Mouse (Mus musculus) liver, postnatal 0 days (tissue): ENCODE results near the gene Hap1. TPM values are rescaled to one million over a fixed set of nuclear protein-coding genes. Genes with fewer than 3 reads are reported as not detected.
A peak's percentile ranks its signal among the peaks of the same experiment; 100 is the strongest.
"Not testable (repeated sequence)": the region's sequence is repeated elsewhere in the genome, so short reads cannot be mapped to it uniquely, and the experiment has no call there.

ENCODE experiments used
- ATAC-seq: fragments of 200-750 bp; cut with Nextera tagmentation; 2 replicates; pipeline ENCODE4 v1.8.0; 2017; ENCODE audit warnings: mild to moderate bottlenecking, moderate library complexity
- DNase-seq: peaks from one replicate; pipeline ENCODE4 v3.0.0-alpha.2; 2016
- H3K27ac ChIP-seq: fragments of 300-500 bp; sonication (generic); 2 replicates; pipeline ENCODE4 v1.5.1; 2014; ENCODE audit warnings: antibody characterized with exemption, moderate library complexity, mild to moderate bottlenecking, low read depth
- H3K27me3 ChIP-seq: fragments of 300-500 bp; sonication (generic); 2 replicates; pipeline ENCODE4 v1.6.1; 2014; ENCODE audit warnings: low read length, control low read depth, mixed read lengths; ENCODE audit not compliant: insufficient read depth
- H3K36me3 ChIP-seq: fragments of 300-500 bp; sonication (generic); replicated peaks from 2 replicates; pipeline ENCODE4 v1.6.1; 2014; ENCODE audit warnings: mild to moderate bottlenecking, control low read depth, low read length, moderate library complexity, mixed read lengths; ENCODE audit not compliant: insufficient read depth
- H3K4me1 ChIP-seq: fragments of 300-500 bp; sonication (generic); 2 replicates; pipeline ENCODE4 v1.6.1; 2014; ENCODE audit warnings: antibody characterized with exemption, mild to moderate bottlenecking, control low read depth; ENCODE audit not compliant: insufficient read depth
- H3K4me2 ChIP-seq: fragments of 300-500 bp; sonication (generic); 2 replicates; pipeline ENCODE4 v1.6.1; 2014; ENCODE audit warnings: low read depth, mild to moderate bottlenecking, low read length, moderate library complexity, mixed read lengths
- H3K4me3 ChIP-seq: fragments of 300-500 bp; sonication (generic); 2 replicates; pipeline ENCODE4 v1.5.1; 2014; ENCODE audit warnings: low read depth, low read length
- H3K9ac ChIP-seq: fragments of 300-500 bp; sonication (generic); replicated peaks from 2 replicates; pipeline ENCODE4 v1.6.1; 2014; ENCODE audit warnings: mild to moderate bottlenecking, moderate library complexity
- H3K9me3 ChIP-seq: fragments of 300-500 bp; sonication (generic); 2 replicates; pipeline ENCODE4 v1.6.1; 2016; ENCODE audit warnings: mild to moderate bottlenecking, control low read depth, low read length, mixed read lengths
- CTCF ChIP-seq: sonication (generic); IDR thresholded peaks from 2 replicates; pipeline ENCODE4 v1.5.1; 2016; ENCODE audit warnings: antibody characterized with exemption, low read depth
- EP300 ChIP-seq: IDR thresholded peaks from 2 replicates; pipeline ENCODE4 v1.6.1; 2016; ENCODE audit warnings: antibody characterized with exemption, low read depth, mild to moderate bottlenecking
- WGBS: fragments of 180-500 bp; shearing (Covaris S2); extraction: QIAGEN DNeasy Blood & Tissue Kit; methylation state at CpG from one replicate; pipeline ENCODE4 v1.1.7; 2014; ENCODE audit not compliant: insufficient replicate concordance; 5-methylcytosine and 5-hydroxymethylcytosine counted together
- polyA plus RNA-seq: library from polyadenylated mRNA; unstranded; fragments of >200 nt; fragmentation: Nextera tagmentation; extraction: Ambion mirVana; gene quantifications from 2 replicates; pipeline ENCODE4 v1.2.1, GENCODE M21; 2015

Hap1 gene
- polyA plus RNA-seq, 1 experiment from 2014 or later, result 0.78 TPM

DNA sequence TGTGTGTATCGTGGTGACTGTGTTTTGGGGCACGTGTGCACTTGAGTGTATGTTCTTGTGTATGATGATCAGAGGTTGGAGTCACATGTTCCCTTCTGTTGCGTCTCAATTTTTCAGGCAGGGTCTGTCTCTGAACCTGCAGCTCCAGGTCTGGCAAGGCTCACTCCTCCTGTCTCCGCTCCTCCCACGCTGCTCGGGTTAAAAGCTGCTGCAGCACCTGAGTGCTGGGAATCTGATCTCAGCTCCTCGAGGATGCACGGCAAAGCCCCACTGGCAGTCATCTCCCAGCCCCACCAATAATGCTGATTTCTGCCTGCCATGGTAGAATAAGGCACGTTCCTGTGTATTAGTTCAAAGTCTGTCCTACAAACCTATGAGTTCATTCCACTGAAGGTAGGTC, 19.2 kb upstream of the Hap1 start:
- H3K4me1 ChIP-seq, result no peaks in the 10 kb centered on the region
- no peak overlapping the region for H3K9ac ChIP-seq
- H3K36me3 ChIP-seq, result peaks cover 51% of the 10 kb centered on the region
- no peak overlapping the region for H3K4me2 ChIP-seq
- no peak for TF ChIP-seq EP300
- TF ChIP-seq CTCF, result no peak
- no peaks in the 10 kb centered on the region for H3K9me3 ChIP-seq
- 85% methylated on average over 9 of the region's 9 CpGs for WGBS
- H3K27ac ChIP-seq, result no peak overlapping the region
- DNase-seq (no peak), ATAC-seq (no peak)
- H3K27me3 ChIP-seq, result no peaks in the 10 kb centered on the region
- H3K4me3 ChIP-seq, result no peak overlapping the region

DNA sequence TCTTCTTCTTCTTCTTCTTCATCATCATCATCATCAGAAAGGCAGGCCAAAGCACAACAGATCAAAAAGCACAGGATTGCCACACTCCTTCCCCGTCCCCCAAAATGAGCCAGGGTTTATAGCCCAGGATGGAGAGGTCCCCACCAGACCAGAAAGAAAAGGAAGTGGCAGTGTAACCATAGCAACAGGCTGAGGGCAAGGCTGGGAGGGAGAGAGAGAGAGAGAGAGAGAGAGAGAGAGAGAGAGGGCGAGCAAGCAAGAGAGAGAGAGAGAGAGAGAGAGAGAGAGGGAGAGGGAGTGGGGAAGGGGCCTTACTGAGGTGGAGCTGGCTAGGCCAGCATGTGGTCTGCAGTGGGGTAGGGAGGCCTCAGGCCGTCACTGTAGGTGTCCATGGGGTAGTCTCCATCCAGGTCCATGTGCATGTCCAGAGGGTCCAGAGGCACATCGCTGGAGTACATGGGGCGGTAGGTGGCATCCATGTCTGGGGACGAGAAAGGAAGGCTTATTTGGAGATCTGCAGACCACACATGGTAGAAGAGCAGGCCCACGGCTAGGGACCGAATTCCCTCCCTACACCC, 16.1 kb upstream of the Hap1 start:
- WGBS, result 62% methylated on average over 8 of the region's 8 CpGs
- H3K4me2 ChIP-seq, result no peak overlapping the region
- no peak overlapping the region for H3K4me3 ChIP-seq
- no peak overlapping the region for H3K9ac ChIP-seq
- no peaks in the 10 kb centered on the region for H3K9me3 ChIP-seq
- TF ChIP-seq EP300, result no peak
- no peak for TF ChIP-seq CTCF
- peaks cover 30% of the 10 kb centered on the region for H3K36me3 ChIP-seq
- ATAC-seq (no peak), DNase-seq (no peak)
- no peaks in the 10 kb centered on the region for H3K4me1 ChIP-seq
- no peaks in the 10 kb centered on the region for H3K27me3 ChIP-seq
- H3K27ac ChIP-seq, result no peak overlapping the region

DNA sequence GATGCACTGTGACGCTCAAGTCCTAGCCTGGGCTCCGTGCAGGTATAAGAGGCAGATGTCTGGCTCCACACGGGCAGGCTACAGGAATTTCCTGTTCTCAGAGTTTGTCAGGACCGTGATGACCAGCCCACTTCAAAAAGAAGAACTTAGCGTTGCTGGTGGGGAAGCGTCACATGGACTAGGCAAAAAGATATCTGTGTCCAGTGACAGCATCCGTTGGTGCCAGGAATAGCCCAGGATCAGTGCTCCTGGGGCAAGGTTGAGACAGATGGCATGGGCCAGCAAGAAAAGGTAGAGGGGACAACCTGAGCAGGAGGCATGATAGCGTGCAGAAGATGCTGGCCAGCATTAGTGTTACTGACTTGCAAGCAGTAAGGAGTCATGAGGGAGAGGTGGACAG, 13.9 kb upstream of the Hap1 start:
- no peak overlapping the region for H3K9ac ChIP-seq
- no peaks in the 10 kb centered on the region for H3K9me3 ChIP-seq
- H3K4me3 ChIP-seq, result no peak overlapping the region
- DNase-seq, result no peak
- H3K27me3 ChIP-seq, result no peaks in the 10 kb centered on the region
- no peak overlapping the region for H3K4me2 ChIP-seq
- ATAC-seq, result no peak
- H3K27ac ChIP-seq, result no peak overlapping the region
- 53% methylated on average over 8 of the region's 8 CpGs for WGBS
- no peaks in the 10 kb centered on the region for H3K4me1 ChIP-seq
- H3K36me3 ChIP-seq, result peaks cover 18% of the 10 kb centered on the region; the same call in 1 of the 2 replicates
- TF ChIP-seq EP300 (no peak), CTCF (no peak)

DNA sequence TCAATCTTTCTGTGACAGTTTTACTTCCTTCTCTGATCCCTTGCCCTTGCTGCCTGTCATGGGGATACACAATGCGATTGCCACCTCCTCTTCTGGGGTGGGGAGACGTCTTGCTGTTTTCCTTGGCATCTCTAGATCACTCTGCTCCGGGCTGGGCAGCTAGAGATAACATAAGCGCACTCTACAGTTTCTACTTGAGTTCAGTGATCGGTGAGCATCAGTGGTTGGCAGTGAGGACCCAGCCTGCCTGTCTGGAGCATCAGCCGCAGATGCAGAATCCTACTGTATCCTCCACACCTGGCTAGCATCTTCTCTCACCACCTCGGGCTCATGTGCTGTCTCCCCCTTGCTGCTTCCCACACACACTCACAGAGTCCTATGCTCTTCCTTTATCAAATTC, 13.2 kb upstream of the Hap1 start:
- DNase-seq (no peak), ATAC-seq (no peak)
- Histone ChIP-seq H3K27me3 (0 out of 2 replicates have a peak, but pooled peaks cover under 1% of the 10 kb centered on the region), H3K9ac (no peak overlapping the region), H3K4me1 (no peaks in the 10 kb centered on the region), H3K4me3 (no peak overlapping the region), H3K36me3 (peaks cover 15% of the 10 kb centered on the region; the same call in 1 of the 2 replicates), H3K4me2 (no peak overlapping the region), H3K9me3 (no peaks in the 10 kb centered on the region), H3K27ac (no peak overlapping the region)
- TF ChIP-seq CTCF (no peak), EP300 (no peak)
- 64% methylated on average over 7 of the region's 7 CpGs for WGBS

DNA sequence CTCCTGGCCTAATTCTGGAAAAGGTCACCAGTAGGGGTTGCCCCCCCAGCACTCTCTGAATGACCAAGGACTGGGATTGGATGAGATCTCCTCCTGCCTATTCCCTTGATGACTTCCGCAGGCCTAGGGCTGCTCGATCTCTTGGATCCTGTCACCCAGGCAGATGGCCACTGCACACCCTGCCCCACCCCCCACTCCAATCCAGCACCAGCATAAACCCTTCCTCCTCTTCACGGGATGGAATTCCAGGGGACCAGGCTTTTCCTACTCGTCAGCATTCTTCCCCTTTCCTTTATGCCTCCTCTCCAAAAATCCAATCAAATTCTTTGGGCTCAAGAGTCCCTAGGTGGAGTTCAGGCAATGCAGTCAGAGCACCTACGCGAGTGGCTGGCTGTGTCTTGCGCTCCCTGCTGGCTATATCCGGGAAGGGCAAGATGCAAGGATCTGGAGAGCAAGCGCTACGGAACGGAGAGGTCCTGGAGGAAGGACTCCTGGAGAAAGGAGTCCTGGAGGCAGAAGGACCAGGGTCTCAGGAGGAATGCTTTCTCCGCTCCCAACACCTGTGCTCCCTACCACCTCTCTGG, 7.1 kb upstream of the Hap1 start:
- H3K36me3 ChIP-seq, result no peaks in the 10 kb centered on the region
- H3K4me1 ChIP-seq, result no peaks in the 10 kb centered on the region
- H3K4me3 ChIP-seq, result no peak overlapping the region
- no peaks in the 10 kb centered on the region for H3K9me3 ChIP-seq
- TF ChIP-seq EP300 (no peak), CTCF (peak; percentile 79)
- H3K27ac ChIP-seq, result no peak overlapping the region
- WGBS, result 15% methylated on average over 12 of the region's 12 CpGs
- H3K9ac ChIP-seq, result no peak overlapping the region
- H3K27me3 ChIP-seq, result peaks cover 29% of the 10 kb centered on the region
- DNase-seq (peak; percentile 73), ATAC-seq (peak; percentile 45; the same call in 1 of the 2 replicates)
- H3K4me2 ChIP-seq, result no peak overlapping the region

DNA sequence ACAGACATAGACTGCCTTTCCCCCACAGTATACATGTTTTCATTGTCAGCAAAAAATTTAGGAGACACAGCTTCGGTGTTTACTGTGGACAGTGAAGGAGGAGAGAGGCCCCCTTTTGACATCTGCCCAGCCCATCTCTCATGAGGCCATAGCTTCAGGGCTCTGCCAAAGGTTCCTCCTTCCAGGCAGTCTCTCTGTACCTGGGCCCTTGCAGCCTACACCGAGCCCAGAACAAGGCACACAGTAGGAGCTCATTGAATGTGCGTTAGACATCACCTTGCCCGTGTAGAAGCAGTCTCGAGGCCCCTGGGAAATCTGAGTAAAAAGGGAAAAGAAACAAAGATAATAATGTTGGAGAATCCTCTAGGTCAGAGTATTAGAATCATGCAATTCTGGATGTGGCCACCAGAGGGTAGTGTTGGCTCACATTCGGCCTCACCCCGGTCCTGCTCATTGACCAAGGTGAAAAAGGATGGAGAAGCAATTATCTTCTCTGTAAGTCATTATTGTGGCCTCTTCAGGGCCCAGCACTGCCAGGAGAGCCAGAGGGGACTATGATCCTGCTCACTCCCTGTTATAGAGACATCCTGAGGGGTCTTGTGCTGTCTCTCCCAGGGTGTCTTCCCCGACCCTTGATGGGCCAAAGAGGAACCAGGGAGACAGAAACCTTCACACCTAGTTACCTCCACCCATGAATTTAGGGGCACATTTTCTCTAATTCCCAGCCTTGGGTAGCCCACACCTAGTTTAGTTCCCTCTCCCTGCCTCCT, 6.5 kb upstream of the Hap1 start:
- no peaks in the 10 kb centered on the region for H3K36me3 ChIP-seq
- H3K9me3 ChIP-seq, result no peaks in the 10 kb centered on the region
- H3K4me3 ChIP-seq, result no peak overlapping the region
- H3K4me1 ChIP-seq, result no peaks in the 10 kb centered on the region
- peaks cover 36% of the 10 kb centered on the region for H3K27me3 ChIP-seq
- no peak overlapping the region for H3K27ac ChIP-seq
- ATAC-seq (peak; percentile 60), DNase-seq (peak; percentile 81)
- H3K4me2 ChIP-seq, result no peak overlapping the region
- WGBS, result 11% methylated on average over 8 of the region's 8 CpGs
- TF ChIP-seq EP300 (no peak), CTCF (peak; percentile 94)
- H3K9ac ChIP-seq, result no peak overlapping the region

DNA sequence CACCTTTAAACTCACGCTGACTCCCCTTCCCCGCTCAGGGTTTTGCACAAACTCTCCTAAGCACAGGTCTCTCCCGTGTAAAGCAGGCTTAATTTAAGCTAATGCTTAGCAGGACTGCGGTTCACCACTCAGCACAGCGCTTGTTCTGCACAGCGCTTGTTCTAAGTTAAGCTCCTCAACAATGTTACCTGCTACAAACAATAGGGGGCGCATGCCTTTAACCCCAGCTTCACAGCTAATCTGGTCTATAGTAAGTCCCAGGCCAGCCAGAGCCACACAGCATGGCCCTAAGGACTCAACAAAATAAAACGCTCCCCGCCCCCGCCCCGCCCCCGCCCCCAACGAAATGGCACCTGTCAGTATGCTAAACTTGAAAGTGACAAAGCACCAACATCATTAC, 5.1 kb upstream of the Hap1 start:
- ATAC-seq, H3K9me3 ChIP-seq, H3K4me3 ChIP-seq, H3K27ac ChIP-seq, H3K9ac ChIP-seq, H3K4me1 ChIP-seq, DNase-seq, H3K36me3 ChIP-seq, H3K4me2 ChIP-seq: not testable (repeated sequence)
- no CpG with 5 or more reads among the region's 13 CpGs for WGBS
- H3K27me3 ChIP-seq, result peaks cover 48% of the 10 kb centered on the region
